Mouse (Mus musculus): ENCODE results near the gene Serpine3.

- TF ChIP-seq CTCF (IDR thresholded peaks at IDR 0.05) (no peak), EP300 (IDR thresholded peaks at IDR 0.05) (no peak)
Measured at GRCm38 (mm10) chr14:62662381-62662780, 1.1 kb upstream of the Serpine3 start.

Measured in lung, postnatal 0 days (tissue).